Mouse (Mus musculus) granulocyte monocyte progenitor cell, adult 5-6 weeks (primary cell): ENCODE data around the gene Zfp574. TPM values are rescaled to one million over a fixed set of nuclear protein-coding genes. Genes with fewer than 3 reads are reported as not detected.
A peak's percentile ranks its signal among the peaks of the same experiment; 100 is the strongest.
"Not testable (repeated sequence)": the region's sequence is repeated elsewhere in the genome, so short reads cannot be mapped to it uniquely, and the experiment has no call there.

Experiments
- ATAC-seq: replicated peaks from 2 replicates; pipeline ENCODE4 v1.8.0; 2016; ENCODE audit warnings: mild to moderate bottlenecking, moderate TSS enrichment, inconsistent platforms; ENCODE audit not compliant: poor library complexity, severe bottlenecking
- total RNA-seq, 2 experiments: library from RNA; stranded (forward) in 1 of 2; stranded (reverse) in 1 of 2; fragments of 200-712, 200-1000 nt in 1 of 2; fragments of >200 nt in 1 of 2; fragmentation: Nextera tagmentation in 1 of 2; gene quantifications; 2 replicates each; pipeline ENCODE4 v1.2.3; 2014 to 2017

The Zfp574 gene
- total RNA-seq (2014; fragmentation: Nextera tagmentation) (6.7 and 13.2 TPM in 2 replicates), total RNA-seq (2017) (5.6 and 6.5 TPM in 2 replicates)

DNA sequence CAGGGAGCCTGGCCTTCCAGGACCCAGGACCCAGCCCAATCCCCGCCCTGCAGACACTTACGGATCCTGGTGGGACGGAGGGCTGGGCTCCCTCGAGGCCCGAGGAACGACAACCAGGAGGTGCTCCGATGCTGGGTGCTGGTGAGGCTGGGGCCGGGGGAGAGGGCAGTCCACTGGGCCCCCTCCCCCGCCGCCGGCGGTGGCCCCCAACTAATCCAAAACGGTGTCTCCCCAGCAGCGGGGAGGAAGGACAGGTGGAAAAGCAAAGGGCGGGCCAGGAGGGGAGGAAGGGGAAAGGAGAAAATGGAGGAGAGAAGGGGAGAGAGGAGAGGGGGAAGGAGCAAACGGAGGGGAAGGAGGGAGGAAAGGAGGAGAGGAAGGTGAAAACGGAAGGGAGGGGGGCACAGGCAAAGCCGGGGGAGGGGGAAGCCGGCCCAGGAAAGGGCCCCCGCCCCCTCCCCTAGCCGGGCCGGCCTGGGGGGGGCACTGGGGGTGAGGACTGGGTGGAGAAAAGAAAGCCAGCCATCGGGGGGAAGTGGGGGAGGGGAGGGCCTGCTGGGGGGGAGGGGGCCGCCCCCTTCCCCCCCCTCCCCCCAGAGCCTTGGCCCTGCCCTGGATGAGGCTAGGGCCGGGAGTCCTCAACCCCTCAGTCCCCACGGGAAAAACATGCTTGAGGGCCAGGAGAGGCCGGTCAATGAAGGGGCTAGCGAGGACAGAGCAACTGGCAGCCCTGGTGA lies at the start of gene Zfp574, which contains the start of gene Grik5:
TSS of gene Zfp574 (plus strand) at position 589 of the 737 bp plus-strand sequence.
TSS of gene Grik5 (minus strand) at position 368 of the 737 bp plus-strand sequence.
- ATAC-seq, result no peak

- no peak for ATAC-seq
Measured at GRCm38 (mm10) chr7:25025855-25026439, 46.4 kb upstream of the Zfp574 start.

- no peak for ATAC-seq
Measured at GRCm38 (mm10) chr7:25026452-25026851, 45.9 kb upstream of the Zfp574 start.

DNA sequence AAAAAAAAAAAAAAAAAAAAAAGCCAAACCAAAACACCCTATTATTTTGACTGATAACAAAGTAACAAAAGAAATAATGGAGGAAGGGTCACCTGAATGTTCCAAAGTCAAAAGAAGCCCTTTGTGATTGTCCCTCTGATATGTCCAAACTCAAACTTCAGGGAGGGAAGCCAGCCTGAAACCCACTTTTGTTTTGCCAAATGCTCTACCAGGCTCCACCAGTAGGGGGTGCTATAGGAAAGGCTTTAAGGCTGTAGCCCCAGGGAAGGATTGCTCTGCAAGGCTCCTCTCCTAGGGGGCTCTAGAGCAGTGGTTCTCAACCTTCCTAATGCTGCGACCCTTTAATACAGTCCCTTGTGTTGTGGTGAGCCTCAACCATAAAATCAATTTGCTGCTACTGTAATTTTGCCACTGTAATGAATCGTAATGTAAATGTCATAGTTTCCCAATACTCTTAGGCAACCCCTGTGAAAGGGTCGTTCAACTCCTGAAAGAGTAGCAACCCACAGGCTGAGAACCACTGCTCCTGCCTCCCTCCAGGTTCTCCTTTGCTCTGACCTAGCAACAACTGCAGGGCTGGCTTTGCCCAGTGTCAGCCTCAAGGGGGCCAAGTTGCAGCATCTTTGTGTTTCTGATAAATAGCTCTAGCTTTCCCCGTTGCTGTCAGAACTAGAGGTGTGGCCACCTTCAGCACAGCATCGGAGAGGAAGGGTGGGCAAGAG lies 42.2 kb upstream of the Zfp574 start:
- peak; percentile 80 for ATAC-seq

GRCm38 (mm10) chr7:25031528-25031927 lies 40.8 kb upstream of the Zfp574 start:
- ATAC-seq, result no peak

GRCm38 (mm10) chr7:25034796-25035195 lies 37.6 kb upstream of the Zfp574 start:
- ATAC-seq, result no peak

DNA sequence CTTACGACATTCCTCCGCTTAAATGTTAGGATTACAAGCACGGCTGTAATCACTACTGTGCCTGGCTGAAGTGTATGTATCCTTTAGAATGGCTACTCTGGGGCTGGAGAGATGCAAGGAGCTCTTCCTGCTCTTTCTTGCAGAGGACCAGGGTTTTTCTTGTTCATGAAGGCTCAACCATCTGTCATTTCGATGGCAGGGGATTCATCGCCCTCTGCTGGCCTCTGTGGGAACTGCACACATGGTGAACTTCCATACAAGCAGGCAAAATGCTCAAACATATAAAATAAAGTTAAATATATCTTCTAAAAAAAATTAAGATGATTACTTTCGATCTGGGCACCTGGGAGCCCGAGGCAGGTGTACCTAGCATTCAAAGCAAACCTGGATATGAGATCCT lies 36.5 kb upstream of the Zfp574 start:
- peak; percentile 63 for ATAC-seq

DNA sequence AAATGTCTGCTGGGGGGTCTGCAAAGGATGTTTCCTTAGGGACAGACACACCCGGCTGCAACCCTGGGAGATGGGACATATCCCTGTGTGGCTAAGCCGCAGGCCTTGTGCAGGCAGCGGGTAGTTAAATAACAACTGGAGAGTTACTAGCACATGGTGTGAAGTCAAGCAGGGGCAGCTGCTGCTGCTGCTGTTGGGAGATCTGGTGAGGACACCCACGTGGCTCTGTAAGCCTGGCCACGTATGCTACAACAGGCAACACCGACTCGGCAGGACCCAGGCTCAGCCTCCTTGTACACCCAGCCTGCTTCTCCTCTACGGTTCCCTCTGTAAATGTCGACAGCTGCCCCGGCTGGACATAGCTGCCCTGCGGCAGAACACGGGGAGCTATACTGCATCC lies 30.4 kb upstream of the Zfp574 start:
- ATAC-seq, result no peak

- ATAC-seq, result not testable (repeated sequence)
Measured at GRCm38 (mm10) chr7:25044599-25044998, 27.8 kb upstream of the Zfp574 start.

- no peak for ATAC-seq
Measured at GRCm38 (mm10) chr7:25047363-25047762, 25.0 kb upstream of the Zfp574 start.

DNA sequence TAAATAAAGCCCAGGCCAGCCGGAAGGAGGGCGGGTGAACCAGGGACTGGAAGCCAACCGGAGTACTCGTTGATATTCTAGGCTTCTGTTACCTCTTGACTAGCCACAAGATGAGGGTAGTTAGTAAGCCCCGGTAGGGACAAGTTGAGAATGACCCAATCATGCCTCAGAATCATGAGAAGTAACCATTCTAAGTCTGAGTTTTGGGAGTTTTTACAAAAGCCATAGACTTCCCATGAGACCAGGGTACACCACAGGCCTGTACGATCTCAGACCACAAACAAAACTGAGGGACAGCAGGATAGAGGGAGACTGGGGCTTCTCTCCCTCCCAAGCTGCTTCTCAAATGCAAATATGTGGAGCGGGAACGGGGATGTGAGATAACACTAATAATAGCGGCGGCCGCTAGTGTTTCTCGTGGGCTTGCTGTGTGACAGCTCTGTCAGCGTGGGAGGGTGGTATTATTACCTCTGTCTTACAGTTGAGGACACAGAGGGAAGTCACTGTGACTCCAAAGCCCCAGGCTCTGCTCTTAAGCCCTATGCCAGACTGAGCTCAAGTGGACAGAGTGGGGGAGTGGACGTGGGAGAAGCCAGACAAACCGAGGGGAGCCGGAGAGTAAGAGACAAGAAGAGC lies 23.0 kb upstream of the Zfp574 start:
- no peak for ATAC-seq

GRCm38 (mm10) chr7:25052587-25052986 lies 19.8 kb upstream of the Zfp574 start:
- no peak for ATAC-seq

- ATAC-seq, result no peak
Measured at GRCm38 (mm10) chr7:25056951-25057350, 15.4 kb upstream of the Zfp574 start.

GRCm38 (mm10) chr7:25057888-25058287 lies 14.5 kb upstream of the Zfp574 start:
- ATAC-seq, result no peak

- ATAC-seq, result no peak
Measured at GRCm38 (mm10) chr7:25058394-25058793, 14.0 kb upstream of the Zfp574 start.

- ATAC-seq, result no peak
Measured at GRCm38 (mm10) chr7:25058836-25059235, 13.5 kb upstream of the Zfp574 start.

DNA sequence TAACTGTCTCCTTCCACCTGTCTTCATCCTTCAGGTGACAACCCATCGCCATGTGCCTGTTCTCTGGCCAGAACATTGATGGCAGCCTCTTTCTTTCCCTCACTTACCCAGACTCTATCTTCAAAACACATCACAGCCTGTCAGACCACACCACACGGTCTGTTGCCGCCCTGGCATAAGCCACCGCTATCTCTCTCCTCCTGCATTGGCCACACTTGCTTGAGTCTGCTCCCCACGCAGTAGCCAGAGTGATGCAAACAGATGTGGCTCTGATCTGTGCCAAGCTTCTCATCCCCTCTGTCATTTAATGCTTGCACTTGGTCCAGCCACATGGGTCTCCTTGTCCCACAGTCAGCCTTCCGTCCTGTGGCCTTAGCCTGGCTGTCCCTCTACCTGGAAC lies 9.0 kb upstream of the Zfp574 start:
- ATAC-seq, result no peak

GRCm38 (mm10) chr7:25063900-25064299 lies 8.5 kb upstream of the Zfp574 start:
- ATAC-seq, result no peak

GRCm38 (mm10) chr7:25067338-25067737 lies 5.0 kb upstream of the Zfp574 start:
- no peak for ATAC-seq

DNA sequence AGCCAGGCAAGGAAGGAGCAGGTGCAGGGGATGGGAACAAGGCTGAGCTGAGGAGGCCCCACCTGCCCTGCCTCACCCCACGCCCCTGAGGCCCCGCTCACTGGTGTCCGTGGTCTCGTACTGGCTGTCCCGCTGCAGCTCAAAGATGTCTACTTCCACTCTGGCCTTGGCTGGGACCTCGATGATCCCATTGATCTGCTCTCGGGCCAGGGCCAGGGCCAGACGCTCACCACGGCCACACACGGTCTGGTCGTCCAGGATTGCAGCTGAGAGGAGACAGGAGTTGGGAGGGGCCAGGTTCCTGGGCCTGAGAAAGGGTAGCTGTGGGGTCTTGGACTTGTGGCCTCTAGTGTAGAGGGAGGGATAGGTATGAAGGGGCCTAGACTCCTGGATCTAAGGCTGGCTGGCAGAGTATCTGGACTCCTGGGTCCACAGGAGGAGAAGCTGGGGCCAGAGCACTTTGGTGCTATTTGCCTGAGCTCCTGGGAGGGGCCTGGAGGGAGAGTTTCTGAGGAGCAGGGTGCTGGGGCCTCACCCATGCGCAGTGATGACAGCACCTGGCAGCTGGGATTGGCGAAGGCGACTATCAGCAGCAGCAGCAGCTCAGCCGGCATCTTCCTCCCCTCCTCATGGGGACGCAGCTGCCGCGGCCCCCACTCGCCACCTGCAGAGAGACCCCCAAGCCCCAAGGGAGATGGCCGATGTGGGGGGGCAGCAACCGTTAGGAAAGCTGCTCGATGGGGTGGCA lies 4.3 kb upstream of the Zfp574 start:
- ATAC-seq, result no peak
